Mouse (Mus musculus) thymus, postnatal 25 days (tissue): ENCODE data around the gene 4930402H24Rik.

Experiments used
- DNase-seq: peaks from one replicate; pipeline ENCODE4 v3.0.0; 2022

4930402H24Rik gene

DNA sequence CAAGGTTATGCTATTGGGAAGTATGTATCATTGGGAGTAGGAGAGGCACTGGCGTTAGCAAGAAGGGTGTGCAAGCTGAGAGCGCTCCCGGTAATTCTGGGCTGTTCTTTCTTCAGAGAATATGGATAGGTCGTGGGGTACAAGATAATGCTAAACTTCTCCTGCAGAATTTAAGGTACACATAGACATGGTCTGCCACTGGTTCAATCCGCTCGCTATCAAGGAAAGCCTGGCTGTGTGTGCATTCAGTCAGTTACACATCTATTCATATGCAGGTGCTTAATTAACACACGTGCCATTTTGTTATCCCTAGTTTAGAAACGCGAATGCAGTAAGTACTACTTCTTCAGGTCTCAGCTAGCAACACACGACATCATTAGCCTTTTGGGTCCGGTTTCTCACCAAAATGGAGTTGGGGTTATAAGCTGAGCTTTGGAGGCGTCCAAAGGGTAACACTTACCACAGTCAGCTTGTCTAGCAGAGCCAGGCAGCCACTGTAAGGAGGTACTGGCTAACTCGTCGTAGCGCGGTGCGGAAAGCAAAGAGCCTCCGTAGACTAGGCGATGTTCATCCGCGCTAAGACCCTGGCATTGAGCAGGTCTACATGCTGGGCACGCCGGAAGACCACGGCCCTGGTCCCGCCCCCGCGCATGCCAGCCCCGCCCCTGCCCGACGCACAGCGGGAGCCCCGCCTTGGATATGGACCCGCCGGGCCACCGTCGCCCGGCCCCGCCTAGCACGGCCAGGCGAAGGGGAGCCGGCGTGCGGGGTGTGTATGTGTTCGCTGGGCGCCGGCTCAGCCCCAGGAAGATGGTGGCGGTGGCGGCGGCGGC, at the start of gene 4930402H24Rik, which contains the start of gene Atrn:
TSS of gene 4930402H24Rik (minus strand) at position 656 of the 833 bp plus-strand sequence.
TSS of gene Atrn (plus strand) at position 745 of the 833 bp plus-strand sequence.
- DNase-seq: peak; percentile 94

DNA sequence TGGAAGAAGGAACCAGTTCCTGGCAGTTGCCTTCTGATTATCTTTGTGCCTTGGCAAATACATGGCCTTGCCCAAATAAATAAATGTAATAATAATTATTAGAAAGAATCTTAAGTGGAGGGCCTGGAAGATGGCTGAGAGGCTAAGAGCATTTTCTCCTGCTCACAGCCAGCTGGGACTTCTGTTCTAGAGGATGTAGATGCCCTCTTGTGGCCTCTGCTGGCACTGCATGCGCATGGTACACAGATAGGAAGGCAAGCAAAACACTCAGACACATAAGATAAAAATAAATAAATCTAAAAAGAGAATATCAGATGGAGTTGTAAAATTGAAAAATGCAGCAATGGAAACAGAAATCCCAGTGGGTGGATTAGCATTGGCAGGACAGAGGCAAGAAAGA, 44.3 kb upstream of the 4930402H24Rik start:
- DNase-seq: peak; percentile 78

- DNase-seq: no peak
Observed at GRCm38 (mm10) chr2:130949781-130950180, 43.6 kb upstream of the 4930402H24Rik start.

GRCm38 (mm10) chr2:130932865-130933264, 26.7 kb upstream of the 4930402H24Rik start:
- DNase-seq: no peak

DNA sequence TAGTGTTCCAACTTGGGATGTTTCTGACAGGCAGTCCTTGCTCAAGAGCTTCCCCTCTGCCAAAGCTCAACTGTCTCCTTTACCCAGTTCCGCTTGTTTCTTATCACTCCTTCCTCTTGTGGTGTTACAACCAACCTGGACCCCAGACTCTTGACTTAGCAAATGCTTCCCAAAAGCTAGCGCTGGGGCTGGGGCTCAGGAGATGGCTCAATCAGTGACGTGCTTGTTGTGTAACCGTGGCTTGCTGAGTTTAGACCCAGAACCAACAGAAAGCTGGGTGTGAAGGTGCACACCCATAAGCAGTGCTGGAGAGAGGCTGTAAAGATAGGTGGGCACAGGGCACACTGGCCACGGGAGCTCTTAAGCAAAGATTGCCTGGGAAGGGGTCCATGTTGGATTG, 23.8 kb upstream of the 4930402H24Rik start:
- no peak for DNase-seq

- DNase-seq: no peak
Observed at GRCm38 (mm10) chr2:130928530-130928929, 22.3 kb upstream of the 4930402H24Rik start.

DNA sequence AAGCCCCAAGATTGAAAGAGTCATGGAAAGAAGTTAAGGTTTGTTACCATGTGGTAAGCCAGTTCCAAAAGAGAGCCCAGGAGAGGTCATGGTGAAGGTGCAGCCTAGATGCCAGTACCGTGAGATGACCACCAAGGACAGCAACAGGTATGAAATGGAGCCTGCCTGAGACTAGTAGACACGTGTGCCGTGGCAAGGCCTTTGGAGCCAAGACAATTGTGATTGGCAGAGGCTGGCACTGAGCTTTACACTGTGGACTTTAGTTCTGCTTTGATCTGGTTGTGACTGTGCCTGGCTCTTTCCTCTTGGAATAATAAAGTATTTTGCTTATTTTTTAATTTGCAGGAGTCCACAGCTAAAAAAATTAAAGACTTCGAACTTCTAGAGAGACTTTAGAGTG, 21.8 kb upstream of the 4930402H24Rik start:
- DNase-seq: no peak

DNA sequence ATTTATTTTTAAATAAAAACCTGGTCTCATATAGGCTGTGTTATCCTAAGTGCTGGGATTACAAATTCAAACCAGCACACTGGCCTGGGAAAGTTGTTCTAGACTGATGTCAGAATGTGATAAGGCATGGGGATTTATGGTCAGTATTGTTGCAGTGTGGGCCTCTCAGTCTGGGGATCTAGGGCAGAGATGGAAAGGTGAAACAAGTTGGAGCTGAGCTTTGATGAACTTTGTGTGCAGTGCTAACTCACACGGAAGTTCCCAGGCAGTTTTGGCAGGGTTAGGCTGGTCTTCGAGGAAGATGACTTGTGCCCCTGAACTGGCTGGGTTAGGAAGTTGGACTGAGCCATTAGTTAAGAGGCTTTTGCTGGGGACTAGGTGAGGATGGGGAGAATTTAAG, 18.7 kb upstream of the 4930402H24Rik start:
- no peak for DNase-seq

DNA sequence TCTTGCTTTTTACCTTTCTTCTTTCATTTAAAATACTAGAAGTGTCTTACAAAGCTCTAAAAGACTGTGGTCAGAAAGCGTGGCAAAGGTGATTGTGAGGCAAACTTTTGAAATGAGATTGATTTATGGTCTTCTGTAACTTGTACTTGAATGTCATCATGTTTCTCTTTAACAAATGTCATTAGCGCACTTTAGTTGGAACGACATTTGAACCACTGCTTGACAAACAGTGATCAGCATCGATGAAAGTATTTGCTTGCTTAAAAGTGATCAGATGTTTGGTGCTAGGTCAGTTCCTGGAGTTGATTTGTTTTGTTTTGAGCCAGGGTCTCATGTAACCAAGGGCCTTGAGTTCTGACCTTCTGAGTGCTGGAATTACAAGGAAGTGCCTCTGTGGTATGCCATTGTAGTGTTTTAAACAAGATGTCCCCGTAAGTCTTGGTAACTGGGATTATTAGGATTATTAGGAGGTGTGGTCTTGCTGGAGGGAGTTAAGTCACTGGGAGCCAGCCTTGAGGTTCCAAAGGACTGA, 12.9 kb upstream of the 4930402H24Rik start:
- no peak for DNase-seq

DNA sequence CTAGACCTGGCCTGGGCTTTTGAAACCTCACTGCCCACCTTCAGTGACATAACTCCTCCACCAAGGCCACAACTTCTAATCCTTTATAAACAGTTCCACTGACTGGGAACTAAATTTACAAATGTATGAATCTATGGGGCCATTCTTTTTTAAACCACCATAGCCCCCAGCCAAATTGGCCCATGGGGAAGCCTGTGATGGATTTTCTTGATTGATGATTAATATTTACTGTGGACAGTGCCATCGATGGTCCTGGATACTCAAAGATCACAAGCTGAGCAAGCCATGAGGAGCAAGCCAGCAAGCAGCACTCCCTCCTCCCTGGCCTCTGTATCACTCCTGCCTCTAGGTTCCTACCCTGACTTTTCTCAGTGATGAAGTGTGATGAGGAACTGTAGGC, 11.5 kb upstream of the 4930402H24Rik start:
- no peak for DNase-seq

GRCm38 (mm10) chr2:130916521-130917147, 10.4 kb upstream of the 4930402H24Rik start:
- DNase-seq: no peak

- no peak for DNase-seq
Observed at GRCm38 (mm10) chr2:130914873-130915272, 8.7 kb upstream of the 4930402H24Rik start.

GRCm38 (mm10) chr2:130911691-130912090, 5.5 kb upstream of the 4930402H24Rik start:
- DNase-seq: no peak

GRCm38 (mm10) chr2:130906584-130907315, 544 bp upstream of the 4930402H24Rik start:
- no peak for DNase-seq

- no peak for DNase-seq
Observed at GRCm38 (mm10) chr2:130898783-130899182, 7.4 kb downstream of the 4930402H24Rik start.

GRCm38 (mm10) chr2:130897856-130898255, 8.3 kb downstream of the 4930402H24Rik start:
- DNase-seq: no peak

DNA sequence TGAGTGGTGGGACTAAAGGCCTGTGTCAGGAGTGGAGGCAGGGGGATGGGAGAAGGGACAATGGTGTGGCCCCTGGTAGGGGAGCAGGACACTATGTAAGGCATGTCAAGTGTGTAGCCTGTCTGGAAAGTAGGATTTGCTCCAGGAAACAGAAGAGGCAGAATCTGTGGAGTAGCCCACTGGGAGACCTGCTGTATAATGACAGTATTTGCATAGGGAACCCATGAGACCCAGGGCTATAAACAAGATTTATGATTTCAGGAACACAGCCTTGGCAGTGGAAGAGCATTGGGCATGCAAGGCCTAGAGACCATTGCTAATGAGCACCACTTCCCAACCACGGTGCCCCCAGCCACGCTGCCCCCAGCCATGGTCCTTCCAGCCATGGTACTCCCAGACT, 9.3 kb downstream of the 4930402H24Rik start:
- no peak for DNase-seq

DNA sequence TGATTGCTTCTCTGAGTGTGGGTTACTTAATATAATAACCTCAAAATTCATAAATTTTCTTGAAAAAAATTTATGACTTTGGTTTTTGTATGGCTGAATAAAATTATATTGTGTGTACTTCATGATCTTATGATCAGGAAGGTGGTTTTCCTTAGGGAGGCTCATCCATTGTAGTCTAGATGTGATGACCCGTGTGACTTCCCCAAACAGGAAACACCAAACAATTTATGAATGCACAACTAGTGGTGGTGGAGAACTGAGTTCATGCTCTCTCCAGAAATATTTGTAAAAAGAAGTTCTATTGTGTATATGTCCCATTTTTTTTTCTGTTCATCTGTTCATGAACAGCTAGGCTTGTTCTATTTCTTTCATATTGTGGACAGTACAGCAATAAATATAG, 18.8 kb downstream of the 4930402H24Rik start:
- DNase-seq: no peak

DNA sequence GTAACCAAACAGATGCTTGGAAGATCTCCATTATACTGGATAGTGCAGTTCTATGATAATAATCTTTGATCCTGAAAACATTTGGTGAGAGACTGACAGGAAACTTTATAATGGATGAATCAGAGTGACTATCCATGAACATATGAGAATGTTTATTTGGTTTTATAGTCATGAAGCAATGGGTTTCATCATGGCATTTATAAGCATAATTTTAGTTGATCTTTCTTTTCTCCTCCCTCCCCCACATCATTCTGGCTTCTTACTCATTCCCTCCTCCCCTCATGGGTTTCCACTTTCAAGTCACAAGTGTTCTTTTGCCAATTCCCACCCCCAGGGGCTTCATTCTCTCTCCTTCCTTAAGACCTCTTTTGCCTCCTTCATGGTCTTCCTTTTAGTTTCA, 19.2 kb downstream of the 4930402H24Rik start:
- DNase-seq: no peak

DNA sequence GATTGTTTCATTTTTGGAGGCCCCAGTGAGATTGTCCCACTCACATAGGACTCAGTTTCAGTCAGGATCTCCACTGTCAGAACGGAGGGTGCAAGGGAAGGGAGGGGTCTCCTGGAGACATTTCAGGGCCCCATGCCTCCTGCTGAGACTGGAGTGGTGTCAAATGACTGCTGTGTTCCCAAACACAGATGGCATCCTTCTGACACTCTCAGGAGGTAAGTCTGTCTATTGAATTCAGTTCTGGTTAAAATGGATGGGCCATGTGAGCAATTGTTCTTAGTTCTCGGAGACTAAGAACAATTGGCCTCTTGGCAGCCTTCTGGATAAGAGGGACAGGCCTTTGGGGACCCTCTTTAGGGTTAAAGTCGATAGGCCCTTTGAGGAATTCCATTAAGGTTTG, 28.8 kb downstream of the 4930402H24Rik start:
- DNase-seq: no peak

DNA sequence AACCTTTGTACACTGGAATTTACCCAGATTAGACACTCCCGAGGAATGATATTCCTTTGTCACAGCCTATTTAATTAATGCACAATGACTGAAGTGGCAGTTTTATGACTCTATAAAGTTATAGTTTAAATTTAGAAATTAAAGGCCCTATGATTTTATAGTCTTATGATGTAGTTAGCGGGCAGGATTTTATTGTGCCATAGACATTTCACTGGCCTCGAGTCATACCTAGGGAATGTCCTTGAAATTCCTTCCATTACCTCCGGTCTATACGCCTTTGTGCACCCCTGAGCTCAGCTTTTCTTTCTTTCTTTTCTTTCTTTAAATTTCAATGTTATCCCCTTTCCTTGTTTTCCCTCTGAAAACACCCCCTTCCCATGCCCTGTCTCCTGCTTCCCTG, 35.3 kb downstream of the 4930402H24Rik start:
- DNase-seq: no peak

DNA sequence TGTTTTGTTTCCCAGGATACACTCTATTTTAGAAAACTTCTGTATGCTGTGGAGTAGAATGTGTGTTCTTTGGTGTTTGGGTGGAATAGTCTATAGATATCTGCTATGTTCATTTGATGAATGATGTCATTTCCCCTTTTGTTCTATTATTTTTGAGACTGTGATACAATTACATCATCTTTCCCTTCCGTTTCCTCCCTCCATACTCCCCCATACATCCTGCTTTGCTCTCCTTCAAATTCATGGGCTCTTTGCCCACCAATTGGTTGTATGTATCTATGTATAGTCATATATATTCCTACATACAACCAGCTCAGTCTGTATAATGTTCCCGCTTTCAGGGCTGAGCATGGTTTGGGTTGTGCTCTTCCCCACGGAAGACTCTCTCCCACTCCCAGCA, 44.1 kb downstream of the 4930402H24Rik start:
- DNase-seq: no peak

DNA sequence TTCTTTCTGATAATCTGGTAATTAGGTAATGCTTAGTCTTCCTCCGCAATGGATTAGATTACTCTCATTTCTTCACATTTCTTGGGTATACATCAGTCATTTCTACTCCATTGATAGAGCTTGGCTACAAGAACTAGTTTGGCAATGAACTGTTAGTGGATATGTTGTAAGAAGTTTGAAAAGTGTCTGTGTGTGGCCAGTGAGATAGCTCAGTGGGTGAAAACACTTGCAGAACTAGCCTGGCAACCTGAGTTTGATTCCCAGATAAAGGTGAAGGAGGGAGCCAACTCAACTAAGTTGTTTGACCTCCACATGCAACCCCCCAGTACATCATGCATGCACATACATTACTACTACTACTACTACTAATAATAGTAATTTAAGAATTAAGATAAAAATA, 53.2 kb downstream of the 4930402H24Rik start:
- no peak for DNase-seq
